Mouse (Mus musculus): Measurements from ENCODE around the gene Itga5.
"Not testable (repeated sequence)": the region's sequence is repeated elsewhere in the genome, so short reads cannot be mapped to it uniquely, and the experiment has no call there.

Gene Itga5

GRCm38 (mm10) chr15:103366376-103367149 is at the start of gene Itga5:
Gene Itga5 (minus strand): TSS chr15:103366763.
- peak; percentile 80 to 82 for DNase-seq (ENCODE audit: low spot score in 2 of 2)

- DNase-seq (ENCODE audit: low spot score in 2 of 2), result not testable (repeated sequence)
These were observed 39.0 kb upstream of the Itga5 start for GRCm38 (mm10) chr15:103405586-103405985.

- DNase-seq (ENCODE audit: low spot score in 2 of 2), result no peak
These were observed 34.8 kb upstream of the Itga5 start for GRCm38 (mm10) chr15:103401361-103401760.

- DNase-seq (ENCODE audit: low spot score in 2 of 2), result no peak
These were observed 27.0 kb upstream of the Itga5 start for GRCm38 (mm10) chr15:103393577-103393976.

GRCm38 (mm10) chr15:103388556-103389145 is 22.1 kb upstream of the Itga5 start:
- DNase-seq (ENCODE audit: low spot score in 2 of 2), result no peak

- no peak for DNase-seq (ENCODE audit: low spot score in 2 of 2)
These were observed 17.4 kb upstream of the Itga5 start for GRCm38 (mm10) chr15:103383771-103384488.

GRCm38 (mm10) chr15:103382795-103383406 is 16.3 kb upstream of the Itga5 start:
- peak in 1 of 2 experiments; percentile 52 for DNase-seq (ENCODE audit: low spot score in 2 of 2)

- no peak for DNase-seq (ENCODE audit: low spot score in 2 of 2)
These were observed 15.5 kb upstream of the Itga5 start for GRCm38 (mm10) chr15:103382075-103382474.

- no peak for DNase-seq (ENCODE audit: low spot score in 2 of 2)
These were observed 12.2 kb upstream of the Itga5 start for GRCm38 (mm10) chr15:103378665-103379356.

GRCm38 (mm10) chr15:103377752-103378664 is 11.4 kb upstream of the Itga5 start:
- DNase-seq (ENCODE audit: low spot score in 2 of 2), result no peak

GRCm38 (mm10) chr15:103376837-103377269 is 10.3 kb upstream of the Itga5 start:
- DNase-seq (ENCODE audit: low spot score in 2 of 2), result no peak

GRCm38 (mm10) chr15:103375112-103375800 is 8.7 kb upstream of the Itga5 start:
- DNase-seq (ENCODE audit: low spot score in 2 of 2), result no peak

- no peak for DNase-seq (ENCODE audit: low spot score in 2 of 2)
These were observed 5.9 kb upstream of the Itga5 start for GRCm38 (mm10) chr15:103372461-103372860.

- DNase-seq (ENCODE audit: low spot score in 2 of 2), result no peak
These were observed 5.2 kb upstream of the Itga5 start for GRCm38 (mm10) chr15:103371741-103372140.

GRCm38 (mm10) chr15:103371208-103371607 is 4.6 kb upstream of the Itga5 start:
- no peak for DNase-seq (ENCODE audit: low spot score in 2 of 2)

- DNase-seq (ENCODE audit: low spot score in 2 of 2), result no peak
These were observed 3.9 kb upstream of the Itga5 start for GRCm38 (mm10) chr15:103370462-103370861.

- no peak for DNase-seq (ENCODE audit: low spot score in 2 of 2)
These were observed 2.6 kb upstream of the Itga5 start for GRCm38 (mm10) chr15:103369123-103369522.

- peak in 1 of 2 experiments; percentile 36 for DNase-seq (ENCODE audit: low spot score in 2 of 2)
These were observed 1.8 kb upstream of the Itga5 start for GRCm38 (mm10) chr15:103368179-103368940.
